Mouse (Mus musculus) T-helper 1 cell (primary cell): ENCODE measurements at regions not wholly inside any gene's neighbourhood (a gene's known extent, or its start where the extent isn't known, plus 50 kb on each side); places are given as distances from the start of the nearest gene placed in this dataset.

Experiments
- in situ Hi-C: fragments of 300-600 bp; cut with MboI, MseI; formaldehyde crosslinking; loops from one replicate; pipeline ENCODE4 v1.15.1; 2025; ENCODE audit warnings: high pct_unique_total_duplicates

GRCm38 (mm10) chrX:99593872-99594487, 122.9 kb upstream of the Pja1 start:
- in situ Hi-C loops: no loop called here

DNA sequence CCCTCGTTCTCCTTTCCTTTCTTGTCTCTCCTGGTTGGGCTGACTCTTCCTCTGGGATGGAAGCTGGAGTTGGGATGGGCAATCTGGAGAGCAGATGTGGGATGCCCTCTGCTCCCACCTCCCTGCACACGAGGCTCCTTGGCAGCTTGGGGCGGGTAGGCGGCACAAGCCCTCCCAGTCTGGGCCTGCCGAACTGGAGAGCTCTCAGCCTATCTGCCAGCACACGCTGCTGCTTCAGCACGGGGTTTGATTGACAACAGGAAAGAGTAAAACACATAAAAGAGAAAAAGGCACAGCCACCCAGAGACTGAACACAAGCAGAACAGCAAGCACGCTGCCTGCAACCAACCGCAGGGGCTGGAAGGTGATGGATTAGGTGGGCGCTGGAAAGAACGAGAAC, 121.9 kb upstream of the Pja1 start:
- in situ Hi-C loops: no loop called here

- in situ Hi-C loops: no loop called here
Measured at GRCm38 (mm10) chrX:99587284-99587683, 116.2 kb upstream of the Pja1 start.

DNA sequence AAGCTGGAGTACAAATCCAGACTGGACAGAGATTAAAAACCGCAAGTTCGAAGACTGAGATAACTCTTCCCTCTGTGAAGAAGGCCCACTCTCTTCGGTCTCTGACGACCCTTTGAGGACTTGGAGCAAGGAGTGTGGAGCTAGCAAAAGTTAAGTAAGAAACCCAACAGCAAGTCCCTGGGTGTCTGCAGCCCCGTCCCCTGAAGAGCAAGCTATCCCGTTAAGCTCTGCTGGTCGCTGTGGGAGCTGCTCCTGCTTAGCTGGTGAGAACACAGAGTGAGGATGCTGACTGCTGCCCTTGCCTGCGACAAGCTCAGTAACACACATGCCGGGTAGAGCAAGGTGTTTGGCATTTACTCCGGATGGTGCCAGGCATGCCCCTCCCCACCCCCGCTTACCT, 115.2 kb upstream of the Pja1 start:
- in situ Hi-C loops: no loop called here

GRCm38 (mm10) chrX:99585703-99586102, 114.6 kb upstream of the Pja1 start:
- in situ Hi-C loops: no loop called here

DNA sequence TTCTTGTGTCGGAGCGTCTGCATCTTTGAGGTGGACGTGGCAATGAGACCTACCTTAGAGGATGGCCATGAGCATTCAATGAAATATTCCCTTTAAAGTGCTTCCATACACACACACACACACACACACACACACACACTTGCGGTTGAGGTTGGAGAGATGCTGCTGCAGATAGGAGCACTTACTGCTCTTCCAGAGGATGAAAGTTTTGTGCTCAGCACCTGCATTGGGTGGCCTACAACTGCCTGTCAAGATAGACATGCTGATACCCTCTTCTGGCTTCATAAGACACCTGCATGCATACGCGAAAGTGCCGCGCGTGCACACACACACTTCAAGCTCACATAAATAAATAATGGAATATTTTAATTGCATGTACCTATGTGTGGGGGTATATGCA, 111.5 kb upstream of the Pja1 start:
- in situ Hi-C loops: no loop called here

- in situ Hi-C loops: no loop called here
Measured at GRCm38 (mm10) chrX:99581632-99582466, 110.8 kb upstream of the Pja1 start.

DNA sequence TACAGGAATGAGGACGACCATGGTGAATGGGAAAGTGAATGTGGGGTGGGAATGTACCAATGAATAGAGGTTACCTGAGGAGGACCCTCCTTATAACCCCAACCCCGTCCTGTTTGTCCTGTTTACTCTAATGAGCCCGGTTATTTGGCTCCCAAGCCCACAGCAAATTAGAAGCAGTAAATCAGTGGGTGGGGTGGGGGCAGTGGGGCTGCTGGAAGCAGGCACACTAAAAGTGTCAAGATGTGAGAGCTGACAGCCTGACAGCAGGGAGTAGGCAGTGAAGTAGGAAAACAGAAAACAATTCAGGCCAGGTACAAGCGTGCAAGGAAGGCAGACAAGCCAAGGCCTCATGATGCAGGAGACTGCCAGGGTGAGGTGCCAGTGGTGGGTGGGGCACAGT, 108.1 kb upstream of the Pja1 start:
- in situ Hi-C loops: loop anchor here (10.0 kb wide), 1 partner anchor 656 kb away; no protein-coding TSS in a partner anchor

GRCm38 (mm10) chrX:99578796-99579195, 107.7 kb upstream of the Pja1 start:
- in situ Hi-C loops: loop anchor here (10.0 kb wide), 1 partner anchor 656 kb away; no protein-coding TSS in a partner anchor

- in situ Hi-C loops: loop anchor here (10.0 kb wide), 1 partner anchor 660 kb away; no protein-coding TSS in a partner anchor
Measured at GRCm38 (mm10) chrX:99575105-99575504, 104.0 kb upstream of the Pja1 start.

DNA sequence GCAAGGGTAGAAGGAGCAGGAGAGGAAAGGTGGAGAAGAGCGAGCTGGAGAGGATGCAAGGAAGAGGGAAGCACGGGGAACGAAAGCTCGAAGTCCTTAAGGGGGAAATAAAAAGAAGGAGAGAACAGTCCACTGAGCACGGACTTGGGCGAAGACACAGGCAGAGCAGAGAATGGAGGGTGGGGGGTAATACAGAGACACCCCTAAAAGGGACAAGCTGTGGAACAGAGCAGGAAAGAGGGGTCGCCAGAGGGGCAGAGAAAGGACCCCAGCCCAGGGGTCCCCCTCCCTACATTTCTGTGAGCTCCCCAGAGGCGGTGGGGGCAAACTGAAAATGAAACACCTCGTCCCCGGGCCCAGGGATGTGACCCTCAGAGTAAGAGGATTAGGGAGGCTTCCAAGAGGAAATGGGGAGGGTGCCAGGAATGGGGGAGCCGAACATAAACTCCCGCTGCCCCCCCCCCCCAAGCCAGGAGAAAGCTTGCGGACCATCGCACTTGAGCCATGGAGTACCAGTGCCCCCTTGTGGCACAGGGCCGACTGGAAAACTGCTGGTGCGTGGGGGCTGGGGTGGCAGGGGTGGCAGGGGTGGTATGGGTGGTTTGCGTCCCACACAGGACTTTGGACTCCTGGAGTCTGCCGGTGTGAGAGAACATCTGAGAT, 103.5 kb upstream of the Pja1 start:
- in situ Hi-C loops: loop anchor here (10.0 kb wide), 1 partner anchor 660 kb away; no protein-coding TSS in a partner anchor

DNA sequence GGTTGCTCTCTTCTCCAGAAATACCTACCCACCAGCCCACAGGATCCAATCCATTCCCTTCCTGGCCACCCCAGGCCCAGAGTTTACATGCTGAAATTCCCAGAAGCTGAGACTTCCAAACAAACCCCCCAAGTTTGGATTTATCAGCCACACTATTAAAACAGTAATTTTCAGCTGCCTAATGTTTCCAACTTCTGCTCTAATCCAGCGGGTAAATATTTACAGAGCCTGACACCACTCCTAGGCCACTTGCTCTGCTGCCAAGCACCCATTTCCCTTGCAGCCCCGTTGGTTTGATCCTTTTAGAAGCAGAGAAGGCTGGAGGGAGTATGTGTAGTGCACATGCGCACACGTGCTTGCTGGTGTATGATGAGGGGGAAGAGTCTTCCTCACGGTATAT, 99.1 kb upstream of the Pja1 start:
- in situ Hi-C loops: loop anchor here (10.0 kb wide), 1 partner anchor 665 kb away; no protein-coding TSS in a partner anchor

DNA sequence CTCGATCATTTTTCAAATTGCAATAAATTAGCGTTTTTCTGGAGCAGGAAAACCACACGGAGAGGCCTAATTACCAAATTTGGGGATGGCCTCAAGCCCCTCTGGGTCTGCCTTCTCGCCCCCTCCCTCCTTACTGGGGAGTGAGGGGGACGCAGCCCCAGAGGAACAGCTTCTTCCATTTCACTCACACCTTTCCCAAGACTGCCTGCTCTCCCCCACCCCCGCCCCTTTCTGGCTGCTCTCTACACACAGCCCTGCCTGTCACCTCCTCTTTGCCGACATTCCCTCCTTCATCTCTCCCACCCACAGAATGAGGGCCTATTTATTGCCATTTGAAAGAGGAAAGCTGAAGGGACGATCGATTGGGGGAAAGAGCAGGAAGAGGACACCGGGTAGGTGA, 97.2 kb upstream of the Pja1 start:
- in situ Hi-C loops: no loop called here

DNA sequence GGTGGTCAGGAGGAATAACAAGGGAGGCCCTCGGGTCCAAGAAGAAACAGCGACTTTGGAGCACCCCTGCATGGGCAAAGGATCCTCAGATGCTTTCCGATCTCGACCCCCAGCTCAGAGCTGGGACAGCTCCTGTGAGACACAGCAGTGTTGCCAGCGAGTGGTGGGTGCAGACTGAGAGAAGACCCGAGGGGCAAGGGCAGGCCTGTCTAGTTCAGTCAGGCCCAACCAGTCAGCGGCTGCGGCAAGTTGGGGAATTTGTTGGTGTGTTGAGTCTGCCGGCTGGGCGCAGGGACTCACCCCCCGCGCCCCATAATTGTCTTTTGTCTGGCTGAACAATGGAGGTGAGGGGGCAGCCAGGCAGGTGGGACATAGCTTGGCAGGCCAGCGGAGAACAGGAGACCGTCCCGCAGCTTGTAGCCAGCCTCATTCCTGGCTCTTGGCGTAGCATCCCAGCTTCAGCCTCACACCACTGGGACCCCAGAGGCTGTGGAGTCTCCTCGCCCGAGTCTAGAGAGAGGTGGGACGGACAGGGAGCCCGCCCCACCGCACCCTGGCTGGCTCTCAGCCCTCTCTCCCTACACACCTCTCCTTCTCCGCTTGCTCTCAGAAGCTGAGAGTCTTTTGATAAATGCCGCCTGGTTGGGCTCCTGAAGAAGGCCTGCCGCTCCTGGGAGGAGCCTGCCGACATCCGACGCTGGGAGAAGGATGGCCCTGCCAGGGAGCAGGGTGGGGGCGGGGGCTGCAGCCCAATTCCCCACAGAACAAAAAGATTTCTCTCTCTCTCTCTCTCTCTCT, 96.5 kb upstream of the Pja1 start:
- in situ Hi-C loops: no loop called here

- in situ Hi-C loops: no loop called here
Measured at GRCm38 (mm10) chrX:99561995-99562394, 90.9 kb upstream of the Pja1 start.

GRCm38 (mm10) chrX:99560699-99561098, 89.6 kb upstream of the Pja1 start:
- in situ Hi-C loops: no loop called here

DNA sequence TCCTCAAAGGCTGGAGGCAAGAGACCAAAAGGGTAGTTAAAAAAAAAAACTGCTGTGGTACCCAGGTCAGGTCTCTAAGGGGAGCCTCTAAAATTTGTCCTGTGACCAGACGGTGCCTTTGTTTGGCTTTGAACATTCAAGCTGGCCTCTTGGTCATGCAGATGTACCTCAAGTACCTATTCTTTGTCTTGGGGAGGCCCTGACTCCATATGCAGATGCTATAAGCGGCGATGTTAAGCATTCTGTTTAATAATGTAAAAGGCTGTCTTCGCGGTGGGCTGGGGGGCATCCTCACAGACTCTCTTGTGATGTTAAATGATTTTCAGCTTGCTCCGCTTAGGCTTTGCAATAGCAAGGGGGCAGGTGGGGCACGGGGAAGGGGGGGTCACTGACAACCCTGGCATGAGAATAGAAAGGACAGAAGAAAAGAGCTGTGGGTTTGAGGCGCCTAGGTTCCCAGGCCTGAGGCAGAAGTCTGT, 85.8 kb upstream of the Pja1 start:
- in situ Hi-C loops: no loop called here

- in situ Hi-C loops: no loop called here
Measured at GRCm38 (mm10) chrX:99555976-99556781, 85.1 kb upstream of the Pja1 start.

GRCm38 (mm10) chrX:99552778-99553177, 81.7 kb upstream of the Pja1 start:
- in situ Hi-C loops: no loop called here

DNA sequence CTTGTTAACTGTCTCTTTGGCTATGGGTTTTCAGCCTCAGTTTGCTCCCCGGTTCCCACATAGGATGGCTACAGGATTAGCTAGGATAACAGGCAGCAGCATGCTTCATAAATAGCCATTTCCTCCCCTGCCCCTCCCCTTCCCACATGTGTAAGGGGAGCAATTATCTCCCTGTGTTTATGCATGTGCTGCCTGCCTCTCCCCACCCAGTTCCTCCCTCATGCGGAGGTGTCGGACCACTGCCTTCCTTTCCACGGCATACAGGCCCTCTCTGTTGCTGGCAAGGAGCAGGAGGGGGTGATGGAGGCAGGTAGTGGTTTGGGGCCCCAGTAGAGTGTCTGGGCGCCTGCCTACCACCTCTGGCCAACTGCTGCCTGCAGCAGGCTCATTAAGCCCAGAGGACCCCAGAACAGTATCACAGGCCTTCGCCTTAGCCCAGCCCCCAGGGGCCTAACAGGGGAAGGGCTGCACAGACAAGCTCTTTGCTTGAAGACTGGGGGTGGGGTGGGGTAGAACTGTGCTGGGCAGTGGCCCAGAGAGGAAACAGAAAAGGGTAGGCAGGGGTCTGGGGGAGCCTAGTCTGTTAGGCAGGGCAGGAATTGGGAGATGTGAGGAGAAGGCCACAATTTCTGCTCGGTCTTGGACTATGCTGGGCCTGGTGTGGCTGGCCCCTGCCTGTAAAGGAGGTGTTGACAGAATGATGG, 79.1 kb upstream of the Pja1 start:
- in situ Hi-C loops: no loop called here
